Mouse (Mus musculus) bone marrow macrophage, adult 2 months (primary cell): ENCODE measurements around the gene Tigar. TPM values are rescaled to one million over a fixed set of nuclear protein-coding genes. Genes with fewer than 3 reads are reported as not detected.

Source experiments
- H3K27ac ChIP-seq: 2 replicates; pipeline ENCODE4 v1.5.1; 2012; ENCODE audit warnings: low read depth, low read length; ENCODE audit not compliant: insufficient read depth
- H3K4me1 ChIP-seq: 2 replicates; pipeline ENCODE4 v1.6.1; 2012; ENCODE audit warnings: low read length; ENCODE audit not compliant: control insufficient read depth, insufficient read depth
- H3K4me3 ChIP-seq: 2 replicates; pipeline ENCODE4 v1.5.1; 2012; ENCODE audit warnings: mild to moderate bottlenecking, low read length, moderate library complexity; ENCODE audit not compliant: insufficient read depth
- CTCF ChIP-seq: IDR thresholded peaks from 2 replicates; pipeline ENCODE4 v1.5.1; 2012; ENCODE audit warnings: low read depth, mild to moderate bottlenecking, low read length, moderate library complexity
- POLR2A ChIP-seq: IDR thresholded peaks from 2 replicates; pipeline ENCODE4 v1.6.1; 2012; ENCODE audit warnings: mild to moderate bottlenecking, low read depth, low read length, borderline replicate concordance
- polyA plus RNA-seq: library from polyadenylated mRNA; stranded (reverse); fragments of >200 nt; gene quantifications from 2 replicates; pipeline ENCODE4 v1.2.4, GENCODE M21; 2012; ENCODE audit not compliant: missing spikeins, insufficient read depth, insufficient read length

Tigar gene
- polyA plus RNA-seq, 1 experiment: 5.3 TPM

DNA sequence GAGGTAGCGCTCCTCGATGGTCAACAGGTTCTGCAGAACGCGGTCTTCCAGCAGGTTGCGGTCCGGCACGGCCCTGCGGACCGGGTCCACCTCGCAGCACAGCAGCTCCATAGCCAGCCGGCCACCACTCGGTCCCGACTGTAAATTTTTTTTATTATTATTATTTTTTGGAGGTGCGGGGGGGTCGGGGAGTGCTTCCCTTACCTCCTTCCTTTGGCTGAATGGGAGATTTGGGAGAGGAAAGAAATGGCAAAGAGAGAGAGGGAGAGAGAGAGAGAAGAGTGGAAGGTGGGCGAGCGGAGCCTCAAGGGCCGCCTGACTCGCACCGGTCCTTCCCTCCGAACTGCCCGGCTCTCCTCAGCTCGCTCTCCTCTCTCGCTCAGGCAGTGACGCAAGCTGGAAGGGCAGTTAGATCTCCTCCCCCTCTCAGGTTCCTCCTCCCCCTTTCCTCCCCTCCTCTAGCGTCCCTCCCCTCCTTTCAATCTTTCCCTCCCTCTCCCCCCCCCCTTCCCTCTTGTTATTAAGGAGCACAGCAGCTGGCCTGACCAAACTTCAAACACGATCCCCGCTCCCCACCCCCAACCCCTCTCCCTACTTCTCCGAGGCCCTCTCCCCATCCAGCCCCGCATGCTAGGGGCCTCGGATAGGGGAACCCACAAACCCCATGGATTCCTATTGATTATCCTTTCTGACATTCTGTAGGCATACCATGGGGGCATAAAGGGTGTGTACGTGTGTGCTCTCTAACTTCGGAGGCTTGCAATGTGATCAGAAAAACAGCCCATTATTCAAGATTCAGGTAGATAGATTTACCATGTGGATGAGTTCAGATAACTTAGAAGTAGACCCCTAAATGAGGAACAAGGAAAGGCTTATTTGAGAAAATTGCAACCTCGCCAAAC lies 41.6 kb upstream of the Tigar start:
- Histone ChIP-seq H3K4me1 (peaks cover 4% of the 10 kb centered on the region; the same call in 1 of the 2 replicates), H3K4me3 (peak overlapping the region; percentile 0; the same call in 1 of the 2 replicates), H3K27ac (no peak overlapping the region)
- TF ChIP-seq CTCF (no peak), POLR2A (no peak)

DNA sequence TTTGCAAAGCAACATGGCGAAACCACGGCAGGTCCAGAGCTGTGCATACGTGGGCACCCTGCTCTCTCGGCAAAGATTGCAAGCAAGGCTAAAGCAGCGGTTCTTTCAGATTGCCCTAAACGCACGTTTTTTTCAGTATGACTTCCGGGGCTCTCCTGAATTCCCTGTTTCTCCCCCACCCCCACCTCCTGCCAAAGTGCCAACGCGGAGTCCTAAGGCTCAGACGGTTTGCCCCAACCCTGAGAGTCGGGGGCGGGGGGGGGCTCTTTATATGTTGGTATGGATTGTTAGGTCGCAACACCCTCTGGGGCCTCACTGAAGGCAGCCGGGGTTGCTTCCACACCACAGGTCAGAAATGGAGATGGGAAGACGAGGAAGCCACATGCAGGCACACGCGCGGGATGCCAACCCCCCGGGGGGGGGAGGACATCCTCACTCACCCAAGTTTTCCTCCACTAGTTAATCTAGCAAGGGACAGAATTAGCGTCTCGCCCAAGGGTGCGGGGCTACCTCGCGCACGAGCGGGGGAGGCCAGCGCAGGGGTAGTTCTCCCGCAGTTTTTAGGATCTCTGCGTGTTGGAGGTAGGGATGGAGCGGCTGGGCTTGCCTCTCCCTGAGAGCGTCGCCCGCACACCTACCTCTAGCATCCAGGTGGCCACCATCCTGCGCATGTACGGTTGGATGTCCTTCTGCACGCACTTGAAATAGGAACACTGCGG lies 40.7 kb upstream of the Tigar start:
- Histone ChIP-seq H3K4me3 (peak overlapping the region; percentile 48), H3K4me1 (peaks cover 4% of the 10 kb centered on the region; the same call in 1 of the 2 replicates), H3K27ac (no peak overlapping the region)
- TF ChIP-seq CTCF (0 out of 2 replicates have a peak, but pooled peaks have one; percentile 14), POLR2A (no peak)

DNA sequence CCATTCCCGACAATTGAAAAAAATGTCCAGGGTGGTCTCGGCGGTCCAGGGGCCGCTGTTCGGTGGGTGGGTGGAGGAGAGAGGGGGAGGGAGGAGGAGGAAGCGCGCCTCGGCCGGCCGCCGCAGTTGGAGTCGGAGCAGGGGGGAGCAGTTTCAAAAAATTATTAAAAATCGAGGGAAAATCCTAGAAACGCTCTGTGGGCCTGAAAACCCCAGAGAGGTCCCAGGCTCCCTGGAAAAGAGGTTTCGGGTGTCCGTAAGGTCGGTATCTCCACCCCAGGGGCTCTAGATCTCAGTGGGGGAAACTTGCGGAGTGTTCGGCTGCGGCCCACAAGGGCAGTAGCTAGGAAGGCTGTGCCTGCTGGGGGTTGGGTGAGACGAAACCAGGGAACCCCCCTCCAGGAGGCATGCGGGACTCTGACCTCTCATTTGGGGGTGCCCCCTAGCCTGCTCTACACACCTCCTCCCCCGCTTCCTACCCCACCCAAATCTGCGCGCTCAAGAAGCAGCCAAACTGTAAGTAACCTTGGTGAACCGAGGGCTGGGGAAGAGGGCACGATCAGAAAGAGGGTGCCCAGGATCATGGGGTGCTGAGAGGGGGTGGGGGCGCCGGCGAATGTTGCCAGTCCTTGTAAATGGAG lies 40.1 kb upstream of the Tigar start:
- TF ChIP-seq CTCF (no peak), POLR2A (no peak)
- peak overlapping the region; percentile 48 for H3K4me3 ChIP-seq
- H3K27ac ChIP-seq: no peak overlapping the region
- H3K4me1 ChIP-seq: peaks cover 4% of the 10 kb centered on the region; the same call in 1 of the 2 replicates

DNA sequence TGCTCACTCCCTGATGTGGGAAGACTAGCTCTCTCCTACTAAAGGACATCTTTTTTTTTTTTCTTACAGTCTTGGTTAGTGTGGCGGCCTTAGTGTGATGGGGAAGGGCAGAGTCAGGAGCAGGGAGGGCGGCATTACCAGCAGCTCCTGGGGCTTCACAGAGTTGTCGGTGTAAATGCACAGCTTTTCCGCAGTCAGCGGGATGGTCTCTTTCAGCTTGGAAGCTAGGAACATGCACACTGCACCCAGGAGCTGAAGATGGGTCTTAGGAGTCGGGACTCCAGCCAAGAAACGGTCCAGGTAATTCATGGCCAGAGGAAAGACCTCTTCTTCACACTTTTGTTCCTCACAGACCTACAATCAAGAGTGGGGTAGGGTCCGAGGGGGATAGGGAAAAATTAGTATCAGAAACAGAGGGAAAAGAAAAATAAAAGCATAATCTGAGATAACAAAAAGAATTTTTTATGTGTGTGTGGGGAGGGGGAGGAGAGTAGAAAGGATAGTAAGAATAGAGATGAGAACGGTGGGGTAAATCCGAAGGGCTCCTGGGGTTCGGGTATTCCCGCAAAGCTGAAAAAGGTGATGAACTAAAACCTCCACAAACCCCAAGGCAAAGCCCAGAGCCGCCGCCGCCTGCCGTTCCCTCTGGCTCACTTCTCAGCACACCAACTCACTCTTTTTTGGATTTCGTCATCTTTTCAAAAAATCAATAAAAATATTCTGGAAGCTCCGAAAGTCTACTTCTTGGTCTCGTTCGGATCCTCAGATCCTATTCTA lies 39.4 kb upstream of the Tigar start:
- Histone ChIP-seq H3K4me3 (peak overlapping the region; percentile 48; the same call in 1 of the 2 replicates), H3K27ac (no peak overlapping the region), H3K4me1 (no peaks in the 10 kb centered on the region)
- TF ChIP-seq CTCF (no peak), POLR2A (no peak)

DNA sequence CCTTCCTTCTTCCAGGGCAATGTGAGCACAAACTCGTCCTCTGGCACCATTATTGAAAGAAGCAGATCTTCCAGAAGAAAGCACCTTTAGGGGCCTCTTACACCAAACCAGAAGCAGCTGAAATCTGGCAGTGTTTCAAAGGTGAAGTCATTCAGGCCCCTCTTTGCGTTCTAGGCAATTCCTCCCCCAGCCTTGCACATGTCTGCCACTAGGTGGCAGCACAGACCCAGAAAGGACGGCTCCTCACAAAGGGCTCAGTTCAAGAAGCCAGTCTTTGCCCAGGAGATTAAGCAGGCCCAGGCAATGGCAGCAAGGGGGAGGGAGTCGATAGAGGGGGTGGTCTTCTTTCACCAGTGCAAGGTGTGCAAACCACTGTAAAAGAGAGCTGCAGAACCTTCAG lies 38.3 kb upstream of the Tigar start:
- TF ChIP-seq CTCF (peak; percentile 92), POLR2A (no peak)
- H3K4me1 ChIP-seq: no peaks in the 10 kb centered on the region
- H3K4me3 ChIP-seq: no peak overlapping the region

DNA sequence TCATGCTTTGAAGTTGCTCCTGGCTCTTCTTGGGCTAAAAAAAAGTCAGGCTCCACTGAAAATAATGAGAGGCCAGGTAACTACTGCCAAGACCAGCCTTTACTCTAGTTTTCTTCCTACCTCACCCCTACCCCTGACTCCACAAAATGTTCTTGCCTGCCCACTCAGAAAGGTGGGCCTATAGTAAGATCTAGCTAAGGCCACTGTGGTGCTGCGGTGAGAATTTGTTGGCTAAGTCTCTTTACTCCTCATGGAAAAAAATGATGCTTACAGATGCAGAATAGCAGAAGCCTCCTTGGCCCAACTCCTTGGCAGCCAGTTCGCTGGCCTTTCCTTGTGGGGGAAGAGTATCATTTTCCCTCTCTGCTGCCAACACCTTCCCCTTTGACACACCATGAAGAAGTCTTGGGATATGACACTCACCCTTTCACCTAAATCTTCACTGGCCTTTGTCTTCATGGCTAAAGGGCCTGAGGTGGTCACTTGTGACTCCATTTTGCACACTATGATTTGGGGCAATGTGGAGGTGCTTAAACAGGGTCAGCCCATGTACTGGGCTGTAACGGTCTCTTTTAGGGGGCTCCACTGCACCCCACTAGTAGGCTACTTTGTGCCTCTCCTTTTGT lies 37.1 kb upstream of the Tigar start:
- no peaks in the 10 kb centered on the region for H3K4me1 ChIP-seq
- no peak overlapping the region for H3K4me3 ChIP-seq
- TF ChIP-seq CTCF (no peak), POLR2A (no peak)
- no peak overlapping the region for H3K27ac ChIP-seq

More for the DNA sequence above, 38.3 kb upstream of the Tigar start:
- no peak overlapping the region for H3K27ac ChIP-seq

DNA sequence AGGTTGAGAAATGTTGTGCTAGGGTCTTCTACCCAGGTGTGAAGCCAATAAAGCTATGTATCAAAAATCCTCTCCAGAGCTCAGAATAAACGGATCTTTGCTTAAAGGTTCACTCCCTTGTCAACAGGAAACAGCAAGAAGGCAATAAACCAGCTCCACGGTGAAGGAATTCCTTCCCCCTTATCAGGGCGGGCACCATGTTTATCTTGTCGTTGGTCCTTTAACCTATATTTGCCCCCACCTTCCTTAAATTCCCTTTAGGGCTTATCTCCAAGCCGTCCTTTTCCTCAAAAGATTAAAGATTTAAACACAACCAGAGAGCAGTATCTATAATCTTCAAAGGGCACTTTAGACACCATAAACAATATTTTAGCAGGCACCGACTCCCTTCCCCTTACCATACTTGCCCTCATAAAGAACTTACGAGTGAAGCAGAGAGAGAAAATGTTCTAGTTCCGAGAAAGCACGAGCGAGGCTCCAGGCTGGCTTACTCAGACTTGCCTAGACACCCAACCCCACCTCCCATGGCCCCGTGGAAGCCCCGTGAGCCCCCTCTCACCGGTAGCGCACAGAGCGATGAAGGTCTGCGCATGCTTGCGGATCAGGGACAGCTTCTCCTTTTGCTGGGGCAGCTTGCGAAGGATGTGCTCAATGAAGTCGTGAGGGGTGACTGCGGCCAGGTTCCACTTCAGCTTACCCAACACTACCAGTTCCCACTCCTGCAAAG lies 36.3 kb upstream of the Tigar start:
- Histone ChIP-seq H3K27ac (no peak overlapping the region), H3K4me3 (no peak overlapping the region), H3K4me1 (no peaks in the 10 kb centered on the region)
- no peak for TF ChIP-seq CTCF
- no peak for TF ChIP-seq POLR2A

DNA sequence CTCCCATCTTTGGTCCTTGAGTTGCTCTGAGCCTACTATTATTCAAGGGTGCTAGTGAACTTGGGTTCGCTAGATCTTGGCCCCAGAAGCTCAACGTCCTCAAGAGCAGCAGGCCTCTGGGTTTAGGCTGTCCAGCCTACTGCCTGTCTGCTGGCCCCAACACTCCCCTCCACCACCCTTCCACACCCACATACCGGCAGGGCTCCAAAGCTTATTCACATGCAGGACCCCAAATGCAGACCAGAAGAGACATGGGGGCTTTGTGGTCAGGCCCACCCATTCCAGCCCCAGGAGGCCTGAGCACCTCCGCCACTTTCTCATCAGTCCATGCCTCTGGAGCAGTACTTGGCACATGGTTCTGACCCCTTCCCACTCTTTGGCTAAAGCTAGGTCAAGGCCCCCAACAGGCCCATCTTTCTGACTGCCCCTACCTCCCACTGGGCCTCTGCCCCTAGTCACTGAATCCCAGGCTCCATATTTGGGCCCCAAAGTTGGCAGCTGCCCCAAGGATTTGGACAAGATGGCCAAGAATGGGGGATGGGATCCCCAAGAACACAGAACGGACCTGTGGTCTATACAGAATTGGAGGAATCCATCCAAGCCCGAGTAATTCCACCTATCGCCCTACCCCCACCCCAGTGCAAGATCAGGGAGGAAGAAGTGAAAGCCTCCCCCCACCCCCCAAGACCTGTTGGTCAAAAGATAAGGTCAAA lies 34.4 kb upstream of the Tigar start:
- Histone ChIP-seq H3K4me3 (no peak overlapping the region), H3K4me1 (no peaks in the 10 kb centered on the region)

More for the DNA sequence above, 34.4 kb upstream of the Tigar start:
- no peak overlapping the region for H3K27ac ChIP-seq
- TF ChIP-seq POLR2A (no peak), CTCF (no peak)
